Mouse (Mus musculus): ENCODE results near the gene Slc25a11.

GRCm38 (mm10) chr11:70652029-70652883 lies 5.0 kb upstream of the Slc25a11 start:
- no peak for TF ChIP-seq CTCF (IDR thresholded peaks at IDR 0.05; ENCODE audit: low read depth, low read length)
- TF ChIP-seq POLR2A (IDR thresholded peaks at IDR 0.05; ENCODE audit: extremely low read depth, insufficient read depth, low read length) = no peak
